Mouse (Mus musculus) liver, embryonic 16.5 days (tissue): ENCODE measurements around the gene Bola1. TPM values are rescaled to one million over a fixed set of nuclear protein-coding genes. Genes with fewer than 3 reads are reported as not detected.

ENCODE experiments used
- ATAC-seq: fragments of 200-750 bp; cut with Nextera tagmentation; 2 replicates; pipeline ENCODE4 v1.8.0; 2017; ENCODE audit warnings: low read depth, mild to moderate bottlenecking, moderate number of reproducible peaks, moderate library complexity
- H3K27ac ChIP-seq: fragments of 300-500 bp; sonication (generic); 2 replicates; pipeline ENCODE4 v1.5.1; 2014; ENCODE audit warnings: mild to moderate bottlenecking, low read length
- H3K27me3 ChIP-seq: fragments of 300-500 bp; sonication (generic); 2 replicates; pipeline ENCODE4 v1.6.1; 2014; ENCODE audit warnings: low read depth, low read length, mixed read lengths; ENCODE audit not compliant: control insufficient read depth, insufficient read depth
- H3K36me3 ChIP-seq: fragments of 300-500 bp; sonication (generic); 2 replicates; pipeline ENCODE4 v1.6.1; 2014; ENCODE audit warnings: mild to moderate bottlenecking; ENCODE audit not compliant: control insufficient read depth, insufficient read depth
- H3K4me1 ChIP-seq: fragments of 300-500 bp; sonication (generic); 2 replicates; pipeline ENCODE4 v1.6.1; 2014; ENCODE audit warnings: low read depth, low read length, mixed read lengths; ENCODE audit not compliant: control insufficient read depth
- H3K4me2 ChIP-seq: fragments of 300-500 bp; sonication (generic); 2 replicates; pipeline ENCODE4 v1.6.1; 2014; ENCODE audit warnings: low read depth, low read length, mixed read lengths
- H3K4me3 ChIP-seq: fragments of 300-500 bp; sonication (generic); 2 replicates; pipeline ENCODE4 v1.5.1; 2014; ENCODE audit warnings: low read depth, mild to moderate bottlenecking, low read length
- H3K9ac ChIP-seq: fragments of 300-500 bp; sonication (generic); 2 replicates; pipeline ENCODE4 v1.6.1; 2014; ENCODE audit warnings: low read depth, low read length
- H3K9me3 ChIP-seq: fragments of 300-500 bp; sonication (generic); replicated peaks from 2 replicates; pipeline ENCODE4 v1.6.1; 2016; ENCODE audit warnings: low read length; ENCODE audit not compliant: control insufficient read depth
- WGBS: fragments of 180-500 bp; shearing (Covaris S2); extraction: QIAGEN DNeasy Blood & Tissue Kit; methylation state at CpG from one replicate; pipeline ENCODE4 v1.1.7; 2014; ENCODE audit not compliant: insufficient replicate concordance; 5-methylcytosine and 5-hydroxymethylcytosine counted together
- polyA plus RNA-seq: library from polyadenylated mRNA; unstranded; fragments of >200 nt; fragmentation: Nextera tagmentation; extraction: Ambion mirVana; gene quantifications from 2 replicates; pipeline ENCODE4 v1.2.1, GENCODE M21; 2015

The Bola1 gene
- polyA plus RNA-seq, 1 experiment from 2014 or later, result 29.4 TPM

DNA sequence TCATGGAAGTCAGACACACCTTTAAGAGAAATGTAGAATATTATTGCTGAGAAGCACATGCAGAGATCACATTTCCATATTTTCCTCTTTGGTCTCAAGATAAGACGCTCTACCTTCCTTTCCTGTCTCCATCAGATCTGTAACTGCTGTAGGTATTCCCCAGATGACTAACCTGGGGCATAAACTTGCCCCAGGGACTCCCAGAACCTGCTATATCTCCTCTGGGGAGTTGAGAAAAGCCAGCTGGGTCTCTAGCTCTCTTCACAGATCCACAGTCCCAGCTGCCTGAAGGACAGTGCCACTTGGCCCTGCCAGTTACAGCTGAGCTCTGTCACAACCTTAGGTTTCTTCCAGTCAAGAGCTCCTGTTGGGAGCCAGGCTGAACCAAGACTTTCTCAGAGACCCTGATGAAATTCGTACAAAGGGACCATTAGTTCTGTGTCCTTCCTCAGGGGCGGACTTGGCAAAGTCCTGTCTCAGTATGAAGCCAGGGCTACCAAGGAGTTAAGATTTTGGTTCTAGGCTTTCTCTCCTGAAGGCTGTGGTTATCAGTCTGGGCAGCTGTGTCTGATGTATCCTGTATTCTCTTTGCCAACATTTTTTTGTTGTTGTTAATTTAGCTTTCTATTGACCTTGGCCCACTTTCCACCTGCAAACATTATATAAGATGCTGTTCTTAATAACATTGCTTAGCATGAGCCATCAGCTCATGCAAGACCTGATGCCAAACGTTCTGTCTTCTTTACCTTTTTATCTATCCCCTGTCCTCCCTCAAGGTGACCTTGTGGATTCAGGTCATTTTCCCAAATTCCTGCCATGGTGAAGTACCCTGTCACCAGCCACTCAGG lies 11.6 kb upstream of the Bola1 start:
- Histone ChIP-seq H3K9me3 (no peaks in the 10 kb centered on the region), H3K27ac (no peak overlapping the region), H3K4me2 (no peak overlapping the region), H3K9ac (peak overlapping the region; percentile 4; the same call in 1 of the 2 replicates), H3K4me1 (peaks cover 5% of the 10 kb centered on the region), H3K27me3 (no peaks in the 10 kb centered on the region), H3K36me3 (no peaks in the 10 kb centered on the region), H3K4me3 (no peak overlapping the region)
- 55% methylated on average over 4 of the region's 4 CpGs for WGBS
- ATAC-seq, result no peak

DNA sequence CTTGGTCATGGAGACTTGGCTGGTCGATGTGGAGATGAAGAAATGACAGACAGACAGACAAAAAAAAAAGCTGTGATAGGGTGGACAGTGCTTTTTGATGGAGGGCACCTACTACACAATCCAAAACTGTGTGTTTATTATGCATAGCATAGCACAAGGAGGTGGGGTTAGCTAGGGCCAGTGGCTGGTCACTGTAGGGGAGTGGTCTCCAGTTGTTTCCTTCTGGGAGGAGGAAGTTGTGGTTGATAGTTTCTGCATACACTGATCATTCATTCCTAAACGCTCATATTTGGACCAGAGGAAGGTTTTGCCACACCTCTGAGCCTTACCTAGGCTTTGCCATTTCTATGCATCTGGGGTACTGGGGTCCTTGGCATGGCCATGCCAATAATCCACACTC lies 10.9 kb upstream of the Bola1 start:
- H3K27me3 ChIP-seq, result no peaks in the 10 kb centered on the region
- H3K9me3 ChIP-seq, result no peaks in the 10 kb centered on the region
- no peak for ATAC-seq
- H3K4me3 ChIP-seq, result no peak overlapping the region
- no peak overlapping the region for H3K27ac ChIP-seq
- no peak overlapping the region for H3K9ac ChIP-seq
- H3K4me2 ChIP-seq, result no peak overlapping the region
- H3K4me1 ChIP-seq, result peaks cover 6% of the 10 kb centered on the region
- WGBS, result 32% methylated on average over 2 of the region's 2 CpGs
- no peaks in the 10 kb centered on the region for H3K36me3 ChIP-seq

DNA sequence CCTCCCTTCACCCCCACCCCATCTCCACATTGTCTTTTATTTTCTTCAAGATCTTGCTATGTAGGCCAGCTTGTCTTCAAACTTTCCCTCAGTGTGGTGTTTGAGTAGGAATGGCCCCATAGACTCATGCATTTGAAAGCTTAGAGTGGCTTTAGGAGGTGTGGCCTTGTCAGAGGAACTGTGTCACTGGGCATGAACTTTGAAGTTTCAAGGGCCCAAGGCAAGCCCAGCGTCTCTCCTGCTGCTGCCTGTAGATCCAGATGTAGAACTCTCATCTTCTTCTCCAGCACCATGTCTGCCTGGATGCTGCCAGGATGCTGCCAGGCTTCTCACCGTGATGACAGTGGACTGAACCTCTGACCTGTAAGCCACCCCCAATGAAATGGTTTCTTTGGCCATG lies 9.3 kb upstream of the Bola1 start:
- Histone ChIP-seq H3K27me3 (no peaks in the 10 kb centered on the region), H3K4me1 (peaks cover 19% of the 10 kb centered on the region), H3K4me3 (no peak overlapping the region), H3K36me3 (no peaks in the 10 kb centered on the region), H3K27ac (no peak overlapping the region), H3K9ac (no peak overlapping the region), H3K4me2 (no peak overlapping the region), H3K9me3 (no peaks in the 10 kb centered on the region)
- ATAC-seq, result no peak
- 62% methylated on average over 2 of the region's 2 CpGs for WGBS

DNA sequence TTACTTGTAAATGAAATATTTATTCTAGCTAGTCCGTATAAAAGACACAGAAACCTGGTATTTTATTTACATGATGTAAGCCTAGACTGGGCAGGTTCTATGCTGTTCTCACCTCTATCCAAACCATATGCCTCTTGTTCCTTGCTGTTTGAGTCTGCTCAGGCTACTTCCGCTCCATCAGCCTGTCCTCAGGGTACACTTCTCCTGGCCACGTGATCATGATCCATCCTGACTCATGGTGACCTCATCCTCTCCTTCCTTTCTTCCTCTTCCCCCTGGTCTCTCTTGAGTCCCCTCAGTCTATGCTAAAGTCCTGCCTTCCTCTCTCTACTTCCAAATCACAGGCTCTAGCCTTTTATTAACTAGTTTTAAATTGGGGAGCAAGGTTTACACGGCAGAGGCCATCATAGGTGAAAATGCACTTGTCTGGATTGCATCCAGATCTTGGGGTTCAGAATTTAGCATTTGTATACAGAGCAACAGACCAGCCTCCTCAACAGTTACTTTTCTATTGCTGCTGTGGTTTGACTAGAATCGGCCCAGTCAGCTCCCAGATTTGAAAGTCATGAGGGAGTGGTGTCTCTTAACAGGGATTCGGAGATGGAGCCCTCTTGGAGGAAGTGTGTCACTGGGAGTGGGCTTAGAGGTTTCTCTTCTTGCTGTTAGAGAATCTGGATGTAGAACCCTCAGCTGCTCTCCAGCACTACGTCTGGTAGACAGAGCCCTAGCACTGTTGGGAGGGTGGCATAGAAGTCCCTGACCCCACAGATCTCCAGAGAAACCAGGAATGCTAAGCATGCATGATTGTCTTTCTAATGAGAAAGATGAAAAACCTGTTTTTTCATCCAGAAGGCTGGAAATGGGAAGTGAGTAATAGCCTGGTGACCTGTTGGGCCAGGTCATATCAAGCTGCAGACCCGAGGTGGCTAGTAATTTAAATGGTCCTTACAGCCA lies 7.5 kb upstream of the Bola1 start:
- ATAC-seq, result peak; percentile 25; the same call in 1 of the 2 replicates
- no peak overlapping the region for H3K4me3 ChIP-seq
- H3K27ac ChIP-seq, result no peak overlapping the region
- H3K27me3 ChIP-seq, result no peaks in the 10 kb centered on the region
- no peaks in the 10 kb centered on the region for H3K9me3 ChIP-seq
- H3K9ac ChIP-seq, result no peak overlapping the region
- 60% methylated on average over 8 of the region's 8 CpGs for WGBS
- no peaks in the 10 kb centered on the region for H3K36me3 ChIP-seq
- H3K4me1 ChIP-seq, result peaks cover 28% of the 10 kb centered on the region
- H3K4me2 ChIP-seq, result no peak overlapping the region

DNA sequence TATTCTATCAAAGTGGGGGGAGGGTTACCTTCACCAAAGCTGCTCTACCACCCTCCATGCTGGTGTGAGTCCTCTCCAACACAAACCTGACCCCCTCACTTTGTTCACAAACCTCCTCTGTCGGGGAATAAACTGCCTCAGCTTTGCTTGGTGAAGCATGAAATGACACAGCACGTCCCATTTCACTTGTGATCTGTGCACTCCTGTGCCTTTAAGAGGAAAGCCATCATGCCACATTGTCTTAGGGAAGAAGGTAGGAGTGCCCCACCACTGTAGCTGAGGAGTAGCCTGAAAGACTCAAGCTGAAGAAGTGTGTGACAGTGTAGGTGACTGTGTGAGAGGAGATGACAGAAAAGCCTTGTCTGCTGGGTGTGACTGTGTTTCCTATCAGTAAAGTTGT lies 5.9 kb upstream of the Bola1 start:
- Histone ChIP-seq H3K4me3 (peak overlapping the region; percentile 28), H3K4me1 (peaks cover 30% of the 10 kb centered on the region), H3K36me3 (no peaks in the 10 kb centered on the region), H3K9ac (peak overlapping the region; percentile 55), H3K27me3 (no peaks in the 10 kb centered on the region), H3K27ac (peak overlapping the region; percentile 27; the same call in 1 of the 2 replicates), H3K9me3 (no peaks in the 10 kb centered on the region), H3K4me2 (peak overlapping the region; percentile 46)
- ATAC-seq, result no peak
- 48% methylated on average over 2 of the region's 2 CpGs for WGBS

DNA sequence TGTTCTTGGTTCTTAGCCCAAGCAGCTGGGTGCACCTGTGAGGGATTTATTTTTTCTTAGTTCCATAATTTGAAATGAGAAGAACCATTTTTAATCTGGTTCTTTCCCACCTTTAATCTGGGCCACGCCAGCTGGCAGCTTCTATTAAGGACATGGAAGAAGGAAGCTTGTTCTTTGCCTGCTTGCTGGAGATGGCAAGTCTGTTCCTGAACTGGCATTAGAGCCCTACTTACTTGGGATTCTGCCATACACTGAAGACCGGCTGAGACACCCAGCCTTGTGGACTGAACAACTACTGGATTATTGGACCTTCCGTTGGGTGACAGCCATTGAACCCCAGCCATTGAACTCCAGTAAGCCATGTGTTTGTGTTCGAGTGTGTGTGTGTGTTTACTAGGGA lies 3.3 kb upstream of the Bola1 start:
- peak overlapping the region; percentile 83 for H3K9ac ChIP-seq
- H3K4me3 ChIP-seq, result peak overlapping the region; percentile 68
- H3K27me3 ChIP-seq, result no peaks in the 10 kb centered on the region
- peaks cover 36% of the 10 kb centered on the region for H3K4me1 ChIP-seq
- peak overlapping the region; percentile 49 for H3K27ac ChIP-seq
- H3K9me3 ChIP-seq, result no peaks in the 10 kb centered on the region
- WGBS, result 78% methylated on average over 4 of the region's 4 CpGs
- H3K4me2 ChIP-seq, result peak overlapping the region; percentile 81
- no peak for ATAC-seq
- H3K36me3 ChIP-seq, result no peaks in the 10 kb centered on the region

DNA sequence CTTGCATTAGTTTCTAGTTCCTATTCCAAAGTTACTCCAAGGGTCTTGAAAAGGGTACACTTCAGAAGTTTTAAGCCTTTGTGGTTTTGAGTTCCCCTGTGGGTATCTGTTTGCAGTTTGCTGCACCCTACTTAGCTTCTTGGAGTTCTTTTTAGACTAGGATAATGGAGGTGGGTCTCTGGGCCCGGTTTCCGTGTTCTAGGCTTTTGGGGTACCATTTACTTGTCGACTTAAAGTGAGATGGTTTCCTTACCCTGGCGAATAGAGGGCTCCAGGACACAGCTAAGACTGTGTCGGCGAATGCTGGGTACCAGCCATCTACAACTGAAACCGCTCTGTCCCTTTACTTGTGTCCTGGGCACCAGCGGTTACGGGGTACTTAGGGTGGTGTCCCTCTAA lies 2.1 kb upstream of the Bola1 start:
- Histone ChIP-seq H3K4me1 (peaks cover 36% of the 10 kb centered on the region), H3K4me3 (peak overlapping the region; percentile 68), H3K27me3 (no peaks in the 10 kb centered on the region), H3K27ac (peak overlapping the region; percentile 99), H3K4me2 (peak overlapping the region; percentile 81), H3K9me3 (no peaks in the 10 kb centered on the region), H3K9ac (peak overlapping the region; percentile 83), H3K36me3 (no peaks in the 10 kb centered on the region)
- WGBS, result 14% methylated on average over 9 of the region's 9 CpGs
- no peak for ATAC-seq

DNA sequence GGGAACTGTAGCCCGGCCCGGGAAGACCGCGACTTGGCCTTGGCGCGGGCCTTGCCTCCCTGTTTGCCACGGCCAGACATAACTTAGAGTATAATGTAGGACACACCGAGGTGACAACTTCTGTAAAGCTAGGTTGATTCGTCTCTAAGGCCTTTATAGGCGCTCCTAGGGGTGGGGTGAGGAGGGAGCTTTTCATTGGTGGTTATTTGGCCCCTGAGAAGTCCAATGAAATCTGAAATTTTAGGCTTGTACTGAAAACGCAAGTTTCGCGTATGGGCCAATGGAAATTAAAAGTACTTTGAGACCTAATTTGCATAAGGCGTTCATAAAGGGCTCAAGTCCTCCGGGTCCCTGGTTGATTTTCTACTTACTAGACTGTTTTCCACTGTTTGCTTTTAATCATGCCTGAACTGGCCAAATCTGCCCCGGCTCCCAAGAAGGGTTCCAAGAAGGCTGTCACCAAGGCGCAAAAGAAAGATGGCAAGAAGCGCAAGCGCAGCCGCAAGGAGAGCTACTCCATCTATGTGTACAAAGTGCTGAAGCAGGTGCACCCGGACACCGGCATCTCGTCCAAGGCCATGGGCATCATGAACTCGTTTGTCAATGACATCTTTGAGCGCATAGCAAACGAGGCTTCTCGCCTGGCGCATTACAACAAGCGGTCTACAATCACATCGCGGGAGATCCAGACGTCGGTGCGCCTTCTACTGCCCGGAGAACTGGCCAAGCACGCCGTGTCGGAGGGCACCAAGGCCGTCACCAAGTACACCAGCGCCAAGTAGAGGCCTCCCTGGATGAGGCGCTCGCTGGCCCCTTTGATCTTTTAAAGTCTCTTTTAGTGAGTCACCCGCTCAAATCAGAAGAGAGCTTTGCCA lies 1.5 kb upstream of the Bola1 start, which contains the start of the genes Hist2h2ac and Hist2h2be:
Gene Hist2h2ac, minus strand, starts transcription at position 116 of the 875 bp plus-strand sequence.
Gene Hist2h2be, plus strand, starts transcription at position 355 of the 875 bp plus-strand sequence.
- H3K4me3 ChIP-seq, result peak within 1 kb of the TSS; percentile 68
- ATAC-seq, result peak; percentile 90
- H3K4me2 ChIP-seq, result peak within 1 kb of the TSS; percentile 81
- H3K9me3 ChIP-seq, result no peaks in the 10 kb centered on the region
- under 1% methylated on average over 43 of the region's 43 CpGs for WGBS
- H3K4me1 ChIP-seq, result peaks cover 36% of the 10 kb centered on the region
- H3K9ac ChIP-seq, result peak within 1 kb of the TSS; percentile 83
- no peaks in the 10 kb centered on the region for H3K27me3 ChIP-seq
- no peaks in the 10 kb centered on the region for H3K36me3 ChIP-seq
- H3K27ac ChIP-seq, result peak within 1 kb of the TSS; percentile 99
